Mouse (Mus musculus) cerebellum, adult 9-11 months (tissue): ENCODE results near the gene 1810030O07Rik.
A peak's percentile ranks its signal among the peaks of the same experiment; 100 is the strongest.
"Not testable (repeated sequence)": the region's sequence is repeated elsewhere in the genome, so short reads cannot be mapped to it uniquely, and the experiment has no call there.

Source experiments
- DNase-seq: peaks from one replicate; pipeline ENCODE4 v3.0.0; 2022

Gene 1810030O07Rik

GRCm38 (mm10) chrX:12673054-12673775, at the start of gene 1810030O07Rik:
Gene 1810030O07Rik (minus strand): TSS chrX:12673668.
- DNase-seq: peak; percentile 92

GRCm38 (mm10) chrX:12716036-12716435, 42.6 kb upstream of the 1810030O07Rik start:
- no peak for DNase-seq

GRCm38 (mm10) chrX:12713796-12714195, 40.3 kb upstream of the 1810030O07Rik start:
- no peak for DNase-seq

DNA sequence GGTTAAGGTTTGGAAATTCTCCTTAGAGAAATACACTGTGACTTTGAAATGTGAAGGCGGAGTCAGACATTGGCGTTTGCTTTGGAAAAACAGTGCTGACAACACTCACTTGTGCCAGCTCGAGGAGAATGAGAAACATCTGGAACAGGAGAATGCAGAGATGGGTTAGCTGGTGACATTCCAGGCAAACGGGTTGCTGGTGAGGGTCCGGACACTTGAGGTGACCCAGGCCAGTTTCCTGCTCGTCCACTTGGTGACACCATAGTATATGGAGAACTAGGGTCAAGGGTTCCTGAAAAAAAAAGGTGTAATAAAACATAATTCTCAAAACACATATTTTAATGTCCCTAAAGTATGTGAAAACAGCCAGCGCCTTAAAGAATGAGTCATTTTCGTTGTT, 13.4 kb upstream of the 1810030O07Rik start:
- DNase-seq: no peak

GRCm38 (mm10) chrX:12686071-12686470, 12.6 kb upstream of the 1810030O07Rik start:
- DNase-seq: no peak

DNA sequence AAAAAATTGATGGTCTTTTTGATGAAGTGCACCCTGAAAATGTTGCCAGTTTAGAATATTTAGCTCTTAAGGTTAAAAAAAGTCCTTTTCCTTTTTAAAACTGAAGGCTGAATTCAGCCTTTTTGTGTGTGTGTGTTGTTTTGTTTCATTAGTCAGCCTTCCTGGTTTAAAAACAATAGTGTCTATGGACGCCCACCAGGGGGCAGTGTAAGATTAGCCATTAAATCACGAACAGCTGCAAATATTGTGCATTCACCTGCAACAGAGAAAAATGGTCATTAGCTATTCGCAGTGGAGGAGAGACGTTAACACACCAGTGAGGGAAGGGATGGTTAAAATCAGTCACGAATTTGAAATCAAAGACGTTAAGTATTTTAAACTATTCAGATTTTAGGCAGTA, 3.9 kb upstream of the 1810030O07Rik start:
- DNase-seq: peak; percentile 53

- DNase-seq: no peak
These were observed 19.6 kb downstream of the 1810030O07Rik start for GRCm38 (mm10) chrX:12653879-12654278.

DNA sequence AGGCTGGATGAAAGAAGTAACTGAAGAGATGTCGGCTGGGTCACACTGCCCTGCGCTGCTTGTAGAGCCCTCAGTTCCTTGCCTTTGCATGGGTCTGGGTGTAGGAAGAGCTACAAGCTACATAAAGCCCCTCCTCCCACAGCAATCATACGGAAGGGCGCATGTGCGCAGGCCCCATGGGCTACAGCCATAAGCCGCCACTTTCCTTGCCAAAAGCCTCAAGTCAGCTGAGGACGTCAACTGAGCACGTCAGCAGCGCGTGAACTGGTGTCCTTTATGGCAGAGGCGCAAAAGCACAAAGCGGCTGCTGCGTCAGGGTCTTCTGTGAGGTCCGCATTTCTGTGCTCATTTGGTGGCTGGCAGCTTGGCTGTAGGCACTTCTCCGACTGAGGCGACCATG, 21.6 kb downstream of the 1810030O07Rik start:
- no peak for DNase-seq

GRCm38 (mm10) chrX:12645531-12646304, 27.8 kb downstream of the 1810030O07Rik start:
- DNase-seq: peak; percentile 69

DNA sequence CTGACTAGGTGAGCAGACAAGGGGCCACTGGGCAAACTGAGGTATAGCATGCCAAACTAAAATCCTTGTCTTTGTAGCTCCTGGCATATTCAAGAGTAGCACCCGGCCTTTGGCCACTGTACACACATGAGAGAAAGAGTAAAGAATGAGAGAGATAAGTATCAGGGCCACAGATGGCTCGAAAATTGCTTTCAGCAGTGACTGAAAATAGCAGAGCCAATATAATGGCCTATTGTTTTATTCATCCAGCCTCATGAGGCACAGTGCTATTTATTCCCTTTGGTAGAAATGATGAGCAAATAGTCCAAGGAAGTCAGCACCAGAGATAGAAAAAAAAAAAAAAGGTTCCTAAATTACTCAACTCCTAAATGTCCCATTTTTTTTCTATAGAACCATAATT, 28.5 kb downstream of the 1810030O07Rik start:
- DNase-seq: no peak

DNA sequence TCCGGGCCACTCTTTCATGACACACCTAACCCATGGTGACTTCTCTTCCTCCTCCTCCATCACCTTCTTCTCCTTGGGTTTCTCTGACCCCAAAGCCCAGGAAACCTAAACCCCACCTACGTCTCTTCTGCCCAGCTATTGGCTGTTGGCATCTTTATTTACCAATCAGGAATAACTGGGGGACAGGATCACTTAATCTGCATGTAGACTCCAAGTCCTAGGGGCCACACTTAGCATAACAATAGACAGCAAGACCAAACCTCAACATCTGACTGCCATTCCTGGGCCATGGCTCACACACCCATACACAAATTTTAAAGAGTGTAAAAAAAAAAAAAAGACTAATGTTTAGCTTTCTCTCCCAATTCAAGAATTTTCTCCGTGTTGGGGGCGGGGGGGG, 48.3 kb downstream of the 1810030O07Rik start:
- no peak for DNase-seq

DNA sequence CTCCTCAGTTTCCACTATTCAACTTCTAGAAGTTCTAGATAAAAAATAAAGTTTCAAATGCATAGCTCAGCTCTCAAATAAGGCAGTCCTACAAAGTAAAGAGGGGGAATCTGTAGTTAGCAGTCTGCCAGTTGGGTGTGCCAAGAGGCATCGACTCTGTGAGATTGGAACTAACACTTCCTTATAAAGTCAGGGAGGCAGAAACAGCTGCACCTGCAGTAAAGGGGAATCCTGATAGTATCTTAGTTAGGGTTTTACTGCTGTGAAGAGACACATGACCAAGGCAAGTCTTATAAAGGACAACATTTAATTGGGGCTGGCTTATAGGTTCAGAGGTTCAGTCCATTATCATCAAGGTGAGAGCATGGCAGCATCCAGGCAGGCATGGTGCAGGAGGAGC, 61.1 kb downstream of the 1810030O07Rik start:
- DNase-seq: not testable (repeated sequence)

- no peak for DNase-seq
These were observed 62.3 kb downstream of the 1810030O07Rik start for GRCm38 (mm10) chrX:12611211-12611610.

DNA sequence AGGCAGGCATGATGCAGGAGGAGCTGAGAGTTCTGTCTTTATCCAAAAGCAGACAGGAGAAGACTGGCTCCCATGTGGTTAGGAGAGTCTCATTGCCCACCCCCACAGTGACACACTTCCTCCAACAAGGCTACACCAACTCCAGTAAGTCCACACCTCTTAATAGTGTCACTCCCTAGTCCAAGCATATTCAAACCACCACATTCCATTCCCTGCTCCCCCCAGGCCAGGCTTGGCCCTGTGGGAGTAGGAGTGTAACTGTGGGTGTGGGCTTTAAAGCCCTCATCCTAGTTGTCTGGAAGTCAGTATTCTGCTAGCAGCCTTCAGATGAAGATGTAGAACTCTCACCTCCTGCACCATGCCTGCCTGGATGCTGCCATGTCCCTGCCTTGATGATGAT, 62.9 kb downstream of the 1810030O07Rik start:
- not testable (repeated sequence) for DNase-seq
